Mouse (Mus musculus): ENCODE results near the gene Eme2. TPM values are rescaled to one million over a fixed set of nuclear protein-coding genes. Genes with fewer than 3 reads are reported as not detected.

The Eme2 gene
- total RNA-seq, 4 experiments from 2014 or later, result 19.4 to 23.5 (median 21.1) TPM

Other genes starting within 250 kb of the Eme2 start
- 100 to 1,000 TPM in 2 of 4 experiments, 10 to 100 TPM in 2; 87.7 to 110 (median 101) TPM for gene Slc9a3r2, start 244.8 kb downstream of the Eme2 start, total RNA-seq (2022)
- not detected for gene Npw, start 236.6 kb downstream of the Eme2 start, total RNA-seq (2022)
- gene Zfp598, start 225.4 kb downstream of the Eme2 start, total RNA-seq (2022), result 10 to 100 TPM; 14.3 to 17.0 (median 15.9) TPM
- under 1 TPM in 2 of 4 experiments, not detected in 2; 0.14 to 0.24 TPM for gene Syngr3, start 205.1 kb downstream of the Eme2 start, total RNA-seq (2022)
- 10 to 100 TPM; 20.0 to 22.2 (median 21.1) TPM for gene Gfer, start 198.9 kb downstream of the Eme2 start, total RNA-seq (2022)
- under 1 TPM; 0.49 to 0.84 (median 0.58) TPM for gene Noxo1, start 198.9 kb downstream of the Eme2 start, total RNA-seq (2022)
- gene Tbl3, start 187.4 kb downstream of the Eme2 start, total RNA-seq (2022), result 10 to 100 TPM; 14.4 to 21.6 (median 17.3) TPM
- gene Rnf151, start 177.0 kb downstream of the Eme2 start, total RNA-seq (2022), result under 1 TPM in 1 of 4 experiments, not detected in 3; 0.23 TPM
- gene Rps2, start 177.0 kb downstream of the Eme2 start, total RNA-seq (2022), result 100 to 1,000 TPM; 631 to 768 (median 679) TPM
- gene Ndufb10, start 170.6 kb downstream of the Eme2 start, total RNA-seq (2022), result 1,000 to 10,000 TPM in 1 of 4 experiments, 100 to 1,000 TPM in 3; 975 to 1,073 (median 990) TPM
- gene Rpl3l, start 167.3 kb downstream of the Eme2 start, total RNA-seq (2022), result 100 to 1,000 TPM; 389 to 453 (median 417) TPM
- 100 to 1,000 TPM; 172 to 208 (median 186) TPM for gene Msrb1, start 158.4 kb downstream of the Eme2 start, total RNA-seq (2022)
- gene Hs3st6, start 142.1 kb downstream of the Eme2 start, total RNA-seq (2022), result not detected
- gene Meiob, start 90.8 kb downstream of the Eme2 start, total RNA-seq (2022), result under 1 TPM in 1 of 4 experiments, not detected in 3; 0.19 TPM
- 10 to 100 TPM; 78.0 to 97.5 (median 87.2) TPM for gene Hagh, start 54.9 kb downstream of the Eme2 start, total RNA-seq (2022)
- 10 to 100 TPM; 85.1 to 94.4 (median 88.7) TPM for gene Fahd1, start 44.7 kb downstream of the Eme2 start, total RNA-seq (2022)
- gene Igfals, start 29.1 kb downstream of the Eme2 start, total RNA-seq (2022), result 10 to 100 TPM in 2 of 4 experiments, 1 to 10 TPM in 2; 7.8 to 14.5 (median 11.1) TPM
- 10 to 100 TPM; 17.2 to 20.1 (median 19.2) TPM for gene Nubp2, start 8.7 kb downstream of the Eme2 start, total RNA-seq (2022)
- gene Spsb3, start 8.4 kb downstream of the Eme2 start, total RNA-seq (2022), result 10 to 100 TPM; 25.8 to 29.3 (median 27.7) TPM
- 100 to 1,000 TPM in 2 of 4 experiments, 10 to 100 TPM in 2; 88.8 to 125 (median 109) TPM for gene Mrps34, start within 50 bp of the Eme2 start, total RNA-seq (2022)
- gene Nme3, start 1.4 kb upstream of the Eme2 start, total RNA-seq (2022), result 10 to 100 TPM; 29.0 to 31.4 (median 29.5) TPM
- 10 to 100 TPM; 55.0 to 69.0 (median 62.5) TPM for gene Mapk8ip3, start 41.9 kb upstream of the Eme2 start, total RNA-seq (2022)
- 10 to 100 TPM in 2 of 4 experiments, 1 to 10 TPM in 2; 6.4 to 12.8 (median 9.6) TPM for gene Jpt2, start 65.6 kb upstream of the Eme2 start, total RNA-seq (2022)
- gene Cramp1l, start 120.7 kb upstream of the Eme2 start, total RNA-seq (2022), result 10 to 100 TPM in 1 of 4 experiments, 1 to 10 TPM in 3; 9.4 to 11.3 (median 9.6) TPM
- 1 to 10 TPM; 3.5 to 6.3 (median 4.5) TPM for gene Ift140, start 121.0 kb upstream of the Eme2 start, total RNA-seq (2022)
- gene Tmem204, start 188.5 kb upstream of the Eme2 start, total RNA-seq (2022), result 10 to 100 TPM; 29.7 to 45.6 (median 39.3) TPM
- 10 to 100 TPM; 10.8 to 15.7 (median 13.5) TPM for gene Telo2, start 220.9 kb upstream of the Eme2 start, total RNA-seq (2022)
- gene Ptx4, start 225.7 kb upstream of the Eme2 start, total RNA-seq (2022), result 1 to 10 TPM; 3.4 to 7.7 (median 4.5) TPM
- 10 to 100 TPM; 25.7 to 28.2 (median 27.1) TPM for gene Clcn7, start 238.3 kb upstream of the Eme2 start, total RNA-seq (2022)